Mouse (Mus musculus) stomach, embryonic 14.5 days (tissue): ENCODE measurements around the gene Adar. TPM values are rescaled to one million over a fixed set of nuclear protein-coding genes. Genes with fewer than 3 reads are reported as not detected.

Source experiments
- polyA plus RNA-seq: library from polyadenylated mRNA; unstranded; fragments of >200 nt; fragmentation: Nextera tagmentation; extraction: Ambion mirVana; gene quantifications from 2 replicates; pipeline ENCODE4 v1.2.1, GENCODE M21; 2014

The Adar gene
- polyA plus RNA-seq, 1 experiment from 2014 or later, result 16.6 TPM

Other genes with a start within 250 kb of the Adar start
- 4.4 and 6.0 TPM in 2 replicates for gene Kcnn3, start 194.9 kb upstream of the Adar start, polyA plus RNA-seq
- gene Chrnb2, start 49.6 kb downstream of the Adar start, polyA plus RNA-seq, result 1.9 and 2.5 TPM in 2 replicates
- gene Ube2q1, start 58.6 kb downstream of the Adar start, polyA plus RNA-seq, result 21.8 and 22.0 TPM in 2 replicates
- gene She, start 116.3 kb downstream of the Adar start, polyA plus RNA-seq, result 4.0 and 5.7 TPM in 2 replicates
- gene Il6ra, start 198.2 kb downstream of the Adar start, polyA plus RNA-seq, result 1.6 and 1.8 TPM in 2 replicates
- gene Atp8b2, start 248.5 kb downstream of the Adar start, polyA plus RNA-seq, result 19.0 and 21.0 TPM in 2 replicates